Mouse (Mus musculus): ENCODE results near the gene Zfp775. TPM values are rescaled to one million over a fixed set of nuclear protein-coding genes. Genes with fewer than 3 reads are reported as not detected.

Gene Zfp775
- polyA plus RNA-seq, 1 experiment from 2014 or later: 17.2 TPM

GRCm38 (mm10) chr6:48647611-48648010 is 45.7 kb downstream of the Zfp775 start:
- no peak overlapping the region for H3K27ac ChIP-seq (ENCODE audit: low read length)
- H3K9me3 ChIP-seq (ENCODE audit: control insufficient read depth, low read length): no peaks in the 10 kb centered on the region
- no peak for ATAC-seq
- no peaks in the 10 kb centered on the region for H3K4me1 ChIP-seq (replicated peaks; ENCODE audit: control insufficient read depth, insufficient read depth, low read length)
- H3K36me3 ChIP-seq (ENCODE audit: control insufficient read depth, insufficient read depth): no peaks in the 10 kb centered on the region
- no peak overlapping the region for H3K4me3 ChIP-seq (replicated peaks; ENCODE audit: low read length)
- H3K27me3 ChIP-seq (replicated peaks; ENCODE audit: control insufficient read depth, insufficient read depth, low read length): no peaks in the 10 kb centered on the region
- no peak overlapping the region for H3K4me2 ChIP-seq (ENCODE audit: low read length)
- no peak overlapping the region for H3K9ac ChIP-seq (replicated peaks; ENCODE audit: low read depth, low read length)
- 98% methylated on average over 2 of the region's 2 CpGs for WGBS

GRCm38 (mm10) chr6:48648779-48649178 is 46.9 kb downstream of the Zfp775 start:
- H3K4me1 ChIP-seq (replicated peaks; ENCODE audit: control insufficient read depth, insufficient read depth, low read length): no peaks in the 10 kb centered on the region
- H3K36me3 ChIP-seq (ENCODE audit: control insufficient read depth, insufficient read depth): no peaks in the 10 kb centered on the region
- no peak overlapping the region for H3K27ac ChIP-seq (ENCODE audit: low read length)
- 86% methylated on average over 4 of the region's 4 CpGs for WGBS
- no peaks in the 10 kb centered on the region for H3K27me3 ChIP-seq (replicated peaks; ENCODE audit: control insufficient read depth, insufficient read depth, low read length)
- H3K9me3 ChIP-seq (ENCODE audit: control insufficient read depth, low read length): no peaks in the 10 kb centered on the region
- ATAC-seq: no peak
- no peak overlapping the region for H3K4me3 ChIP-seq (replicated peaks; ENCODE audit: low read length)
- no peak overlapping the region for H3K9ac ChIP-seq (replicated peaks; ENCODE audit: low read depth, low read length)
- H3K4me2 ChIP-seq (ENCODE audit: low read length): no peak overlapping the region

GRCm38 (mm10) chr6:48650041-48650440 is 48.2 kb downstream of the Zfp775 start:
- 94% methylated on average over 9 of the region's 9 CpGs for WGBS
- Histone ChIP-seq H3K4me3 (replicated peaks; ENCODE audit: low read length) (no peak overlapping the region), H3K9ac (replicated peaks; ENCODE audit: low read depth, low read length) (no peak overlapping the region), H3K27me3 (replicated peaks; ENCODE audit: control insufficient read depth, insufficient read depth, low read length) (no peaks in the 10 kb centered on the region), H3K27ac (ENCODE audit: low read length) (no peak overlapping the region), H3K9me3 (ENCODE audit: control insufficient read depth, low read length) (no peaks in the 10 kb centered on the region), H3K4me1 (replicated peaks; ENCODE audit: control insufficient read depth, insufficient read depth, low read length) (no peaks in the 10 kb centered on the region), H3K36me3 (ENCODE audit: control insufficient read depth, insufficient read depth) (no peaks in the 10 kb centered on the region), H3K4me2 (ENCODE audit: low read length) (no peak overlapping the region)
- ATAC-seq: no peak

GRCm38 (mm10) chr6:48658721-48659120 is 56.9 kb downstream of the Zfp775 start:
- no peak for ATAC-seq
- H3K36me3 ChIP-seq (ENCODE audit: control insufficient read depth, insufficient read depth): no peaks in the 10 kb centered on the region
- H3K9me3 ChIP-seq (ENCODE audit: control insufficient read depth, low read length): no peaks in the 10 kb centered on the region

GRCm38 (mm10) chr6:48664750-48665149 is 62.9 kb downstream of the Zfp775 start:
- Histone ChIP-seq H3K27me3 (replicated peaks; ENCODE audit: control insufficient read depth, insufficient read depth, low read length) (no peaks in the 10 kb centered on the region), H3K4me3 (replicated peaks; ENCODE audit: low read length) (no peak overlapping the region), H3K9me3 (ENCODE audit: control insufficient read depth, low read length) (no peaks in the 10 kb centered on the region), H3K36me3 (ENCODE audit: control insufficient read depth, insufficient read depth) (no peaks in the 10 kb centered on the region), H3K4me2 (ENCODE audit: low read length) (no peak overlapping the region), H3K9ac (replicated peaks; ENCODE audit: low read depth, low read length) (no peak overlapping the region), H3K4me1 (replicated peaks; ENCODE audit: control insufficient read depth, insufficient read depth, low read length) (no peaks in the 10 kb centered on the region), H3K27ac (ENCODE audit: low read length) (no peak overlapping the region)
- 82% methylated on average over 4 of the region's 4 CpGs for WGBS
- ATAC-seq: no peak

More at GRCm38 (mm10) chr6:48658721-48659120, 56.9 kb downstream of the Zfp775 start:
- Histone ChIP-seq H3K9ac (replicated peaks; ENCODE audit: low read depth, low read length) (no peak overlapping the region), H3K27me3 (replicated peaks; ENCODE audit: control insufficient read depth, insufficient read depth, low read length) (no peaks in the 10 kb centered on the region), H3K4me3 (replicated peaks; ENCODE audit: low read length) (no peak overlapping the region), H3K4me2 (ENCODE audit: low read length) (no peak overlapping the region), H3K27ac (ENCODE audit: low read length) (no peak overlapping the region), H3K4me1 (replicated peaks; ENCODE audit: control insufficient read depth, insufficient read depth, low read length) (no peaks in the 10 kb centered on the region)
- WGBS: 86% methylated on average over 5 of the region's 5 CpGs

GRCm38 (mm10) chr6:48665471-48665870 is 63.6 kb downstream of the Zfp775 start:
- Histone ChIP-seq H3K27ac (ENCODE audit: low read length) (no peak overlapping the region), H3K27me3 (replicated peaks; ENCODE audit: control insufficient read depth, insufficient read depth, low read length) (no peaks in the 10 kb centered on the region), H3K9me3 (ENCODE audit: control insufficient read depth, low read length) (no peaks in the 10 kb centered on the region), H3K9ac (replicated peaks; ENCODE audit: low read depth, low read length) (no peak overlapping the region), H3K4me2 (ENCODE audit: low read length) (no peak overlapping the region), H3K4me1 (replicated peaks; ENCODE audit: control insufficient read depth, insufficient read depth, low read length) (no peaks in the 10 kb centered on the region), H3K36me3 (ENCODE audit: control insufficient read depth, insufficient read depth) (no peaks in the 10 kb centered on the region), H3K4me3 (replicated peaks; ENCODE audit: low read length) (no peak overlapping the region)
- 89% methylated on average over 9 of the region's 9 CpGs for WGBS
- ATAC-seq: no peak

DNA sequence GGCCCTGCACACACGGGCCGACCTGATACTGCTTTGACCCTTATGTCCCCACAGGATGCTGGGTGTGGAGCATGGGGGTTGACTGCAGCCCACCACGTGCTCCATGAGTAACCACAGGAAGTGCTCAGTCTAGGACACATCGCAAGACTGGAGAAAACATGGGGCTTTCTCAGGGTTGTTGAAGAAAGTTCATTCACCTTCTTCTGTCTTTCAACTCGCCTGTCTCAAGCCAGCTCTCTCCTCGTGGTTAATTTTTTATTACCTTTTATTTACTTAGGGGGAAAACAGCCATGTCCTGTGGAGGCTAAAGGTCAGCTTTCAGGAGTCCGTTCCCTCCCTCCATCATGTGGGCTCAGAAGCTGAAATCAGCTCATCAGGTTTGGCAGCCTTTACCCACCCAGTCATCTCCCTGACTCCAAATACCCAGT is 64.3 kb downstream of the Zfp775 start:
- H3K9ac ChIP-seq (replicated peaks; ENCODE audit: low read depth, low read length): no peak overlapping the region
- no peak for ATAC-seq
- no peak overlapping the region for H3K4me2 ChIP-seq (ENCODE audit: low read length)
- no peak overlapping the region for H3K27ac ChIP-seq (ENCODE audit: low read length)
- 67% methylated on average over 7 of the region's 7 CpGs for WGBS
- no peak overlapping the region for H3K4me3 ChIP-seq (replicated peaks; ENCODE audit: low read length)
- H3K9me3 ChIP-seq (ENCODE audit: control insufficient read depth, low read length): no peaks in the 10 kb centered on the region
- H3K36me3 ChIP-seq (ENCODE audit: control insufficient read depth, insufficient read depth): no peaks in the 10 kb centered on the region
- H3K27me3 ChIP-seq (replicated peaks; ENCODE audit: control insufficient read depth, insufficient read depth, low read length): no peaks in the 10 kb centered on the region
- no peaks in the 10 kb centered on the region for H3K4me1 ChIP-seq (replicated peaks; ENCODE audit: control insufficient read depth, insufficient read depth, low read length)

GRCm38 (mm10) chr6:48668022-48668421 is 66.2 kb downstream of the Zfp775 start:
- no peaks in the 10 kb centered on the region for H3K4me1 ChIP-seq (replicated peaks; ENCODE audit: control insufficient read depth, insufficient read depth, low read length)
- H3K36me3 ChIP-seq (ENCODE audit: control insufficient read depth, insufficient read depth): no peaks in the 10 kb centered on the region
- H3K27ac ChIP-seq (ENCODE audit: low read length): no peak overlapping the region
- H3K4me2 ChIP-seq (ENCODE audit: low read length): no peak overlapping the region
- H3K4me3 ChIP-seq (replicated peaks; ENCODE audit: low read length): no peak overlapping the region
- H3K9ac ChIP-seq (replicated peaks; ENCODE audit: low read depth, low read length): no peak overlapping the region
- H3K9me3 ChIP-seq (ENCODE audit: control insufficient read depth, low read length): no peaks in the 10 kb centered on the region
- H3K27me3 ChIP-seq (replicated peaks; ENCODE audit: control insufficient read depth, insufficient read depth, low read length): no peaks in the 10 kb centered on the region
- ATAC-seq: no peak

- no peak overlapping the region for H3K27ac ChIP-seq (ENCODE audit: low read length)
- H3K4me2 ChIP-seq (ENCODE audit: low read length): no peak overlapping the region
- H3K9ac ChIP-seq (replicated peaks; ENCODE audit: low read depth, low read length): no peak overlapping the region
- no peaks in the 10 kb centered on the region for H3K9me3 ChIP-seq (ENCODE audit: control insufficient read depth, low read length)
- no peaks in the 10 kb centered on the region for H3K27me3 ChIP-seq (replicated peaks; ENCODE audit: control insufficient read depth, insufficient read depth, low read length)
- WGBS: 64% methylated on average over 2 of the region's 2 CpGs
- H3K4me3 ChIP-seq (replicated peaks; ENCODE audit: low read length): no peak overlapping the region
- H3K4me1 ChIP-seq (replicated peaks; ENCODE audit: control insufficient read depth, insufficient read depth, low read length): no peaks in the 10 kb centered on the region
- no peak for ATAC-seq
- no peaks in the 10 kb centered on the region for H3K36me3 ChIP-seq (ENCODE audit: control insufficient read depth, insufficient read depth)
These were observed 67.6 kb downstream of the Zfp775 start for GRCm38 (mm10) chr6:48669446-48669969.
